Mouse (Mus musculus) gastrocnemius, postnatal 25 days (tissue): ENCODE data around the gene Ints7. TPM values are rescaled to one million over a fixed set of nuclear protein-coding genes. Genes with fewer than 3 reads are reported as not detected.

Experiments used
- DNase-seq: peaks from one replicate; pipeline ENCODE4 v3.0.0; 2022
- long read RNA-seq, 2 experiments: library from polyadenylated mRNA; stranded (forward); transcript quantifications; one replicate each; pipeline ENCODE4 v2.0.0; 2021
- total RNA-seq, 2 experiments: library from RNA; stranded (reverse); gene quantifications; 1 replicate in 1 of 2; 2 replicates in 1 of 2; pipeline ENCODE4 v1.2.3; 2021

Ints7 gene
- total RNA-seq: 1 to 10 TPM; 6.4 to 6.6 TPM
- long read RNA-seq, experiment 1, full-length matches to known transcripts: 3 of 5 reads
- long read RNA-seq, experiment 1, partial matches to known transcripts: 1 of 5 reads
- long read RNA-seq, experiment 1, other reads (novel, unspliced or antisense): 1 of 5 reads
- long read RNA-seq, experiment 2, partial matches to known transcripts: 1 of 1 reads
- long read RNA-seq, experiment 2, other reads (novel, unspliced or antisense): 0 of 1 reads

- peak; percentile 99 for DNase-seq
Measured at GRCm38 (mm10) chr1:191575458-191576247, at the start of gene Ints7, which contains the start of gene Dtl. TSS of gene Ints7 (plus strand) at chr1:191575636. TSS of gene Dtl (minus strand) at chr1:191575544.

GRCm38 (mm10) chr1:191527089-191527488 is 48.3 kb upstream of the Ints7 start:
- no peak for DNase-seq

- DNase-seq: peak; percentile 62
Measured at GRCm38 (mm10) chr1:191527921-191528612, 47.4 kb upstream of the Ints7 start.

GRCm38 (mm10) chr1:191529406-191529805 is 46.0 kb upstream of the Ints7 start:
- peak; percentile 84 for DNase-seq

- DNase-seq: no peak
Measured at GRCm38 (mm10) chr1:191531023-191531422, 44.4 kb upstream of the Ints7 start.

- DNase-seq: no peak
Measured at GRCm38 (mm10) chr1:191534896-191535295, 40.5 kb upstream of the Ints7 start.

GRCm38 (mm10) chr1:191540300-191540699 is 35.1 kb upstream of the Ints7 start:
- no peak for DNase-seq

GRCm38 (mm10) chr1:191541014-191541413 is 34.4 kb upstream of the Ints7 start:
- no peak for DNase-seq

- no peak for DNase-seq
Measured at GRCm38 (mm10) chr1:191541619-191542018, 33.8 kb upstream of the Ints7 start.

GRCm38 (mm10) chr1:191543747-191544146 is 31.7 kb upstream of the Ints7 start:
- no peak for DNase-seq

GRCm38 (mm10) chr1:191550786-191551185 is 24.6 kb upstream of the Ints7 start:
- peak; percentile 35 for DNase-seq

- DNase-seq: no peak
Measured at GRCm38 (mm10) chr1:191557109-191557508, 18.3 kb upstream of the Ints7 start.

GRCm38 (mm10) chr1:191559779-191560178 is 15.7 kb upstream of the Ints7 start:
- no peak for DNase-seq

- no peak for DNase-seq
Measured at GRCm38 (mm10) chr1:191562823-191563365, 12.5 kb upstream of the Ints7 start.

GRCm38 (mm10) chr1:191567859-191568258 is 7.6 kb upstream of the Ints7 start:
- DNase-seq: no peak

- DNase-seq: no peak
Measured at GRCm38 (mm10) chr1:191569625-191570024, 5.8 kb upstream of the Ints7 start.

GRCm38 (mm10) chr1:191570415-191570814 is 5.0 kb upstream of the Ints7 start:
- DNase-seq: no peak

- DNase-seq: no peak
Measured at GRCm38 (mm10) chr1:191573906-191574639, 1.4 kb upstream of the Ints7 start.

GRCm38 (mm10) chr1:191574871-191575457 is 472 bp upstream of the Ints7 start:
- DNase-seq: peak; percentile 19

GRCm38 (mm10) chr1:191579524-191579923 is 4.1 kb downstream of the Ints7 start:
- DNase-seq: no peak

- no peak for DNase-seq
Measured at GRCm38 (mm10) chr1:191581641-191582040, 6.2 kb downstream of the Ints7 start.

GRCm38 (mm10) chr1:191583836-191584235 is 8.4 kb downstream of the Ints7 start:
- DNase-seq: no peak
